Mouse (Mus musculus): ENCODE results near the gene Olfr1158. TPM values are rescaled to one million over a fixed set of nuclear protein-coding genes. Genes with fewer than 3 reads are reported as not detected.

Olfr1158 gene
- polyA plus RNA-seq, 1 experiment from 2014 or later = not detected

- Histone ChIP-seq H3K4me3 (ENCODE audit: control insufficient read depth in 1 of 2, insufficient read depth in 1 of 2, low read depth in 1 of 2, low read length in 2 of 2) (no peak within 1 kb of the TSS), H3K9me3 (ENCODE audit: control insufficient read depth, low read length) (no peaks in the 10 kb centered on the region), H3K4me2 (ENCODE audit: low read length) (no peak within 1 kb of the TSS), H3K9ac (ENCODE audit: low read length) (no peak within 1 kb of the TSS), H3K36me3 (ENCODE audit: control insufficient read depth, insufficient read depth, low read length) (no peaks in the 10 kb centered on the region), H3K27ac (replicated peaks in 1 of 2; ENCODE audit: control insufficient read depth in 1 of 2, insufficient read depth in 1 of 2, low read depth in 2 of 2, low read length in 2 of 2) (no peak within 1 kb of the TSS), H3K27me3 (ENCODE audit: control insufficient read depth, insufficient read depth, low read length) (no peaks in the 10 kb centered on the region), H3K4me1 (ENCODE audit: control insufficient read depth in 2 of 2, insufficient read depth in 2 of 2, low read length in 2 of 2) (no peaks in the 10 kb centered on the region)
- no peak for ATAC-seq (ENCODE audit: insufficient number of reproducible peaks, insufficient read depth, low FRiP score, low read depth)
Observed at GRCm38 (mm10) chr2:88037599-88037998, 47.7 kb downstream of the Olfr1158 start, which contains the start of gene Olfr73. TSS of gene Olfr73 (minus strand) at chr2:88037699.

Other genes with a start within 250 kb of the Olfr1158 start
- gene Olfr1140, start 246.4 kb upstream of the Olfr1158 start, polyA plus RNA-seq (2014; fragmentation: Nextera tagmentation; extraction: Ambion mirVana) = not detected in 2 replicates
- gene Olfr1141, start 236.1 kb upstream of the Olfr1158 start, polyA plus RNA-seq (2014; fragmentation: Nextera tagmentation; extraction: Ambion mirVana) = not detected in 2 replicates
- not detected in 2 replicates for gene Olfr152, start 210.6 kb upstream of the Olfr1158 start, polyA plus RNA-seq (2014; fragmentation: Nextera tagmentation; extraction: Ambion mirVana)
- not detected in 2 replicates for gene Olfr1143, start 189.5 kb upstream of the Olfr1158 start, polyA plus RNA-seq (2014; fragmentation: Nextera tagmentation; extraction: Ambion mirVana)
- not detected in 2 replicates for gene Olfr1145, start 180.3 kb upstream of the Olfr1158 start, polyA plus RNA-seq (2014; fragmentation: Nextera tagmentation; extraction: Ambion mirVana)
- gene Olfr1148, start 159.6 kb upstream of the Olfr1158 start, polyA plus RNA-seq (2014; fragmentation: Nextera tagmentation; extraction: Ambion mirVana) = not detected in 2 replicates
- not detected in 2 replicates for gene Olfr1150-ps1, start 146.1 kb upstream of the Olfr1158 start, polyA plus RNA-seq (2014; fragmentation: Nextera tagmentation; extraction: Ambion mirVana)
- gene Olfr1151, start 134.3 kb upstream of the Olfr1158 start, polyA plus RNA-seq (2014; fragmentation: Nextera tagmentation; extraction: Ambion mirVana) = not detected in 2 replicates
- not detected in 2 replicates for gene Olfr1152, start 123.6 kb upstream of the Olfr1158 start, polyA plus RNA-seq (2014; fragmentation: Nextera tagmentation; extraction: Ambion mirVana)
- not detected in 2 replicates for gene Olfr1153, start 95.2 kb upstream of the Olfr1158 start, polyA plus RNA-seq (2014; fragmentation: Nextera tagmentation; extraction: Ambion mirVana)
- gene Olfr1154, start 84.9 kb upstream of the Olfr1158 start, polyA plus RNA-seq (2014; fragmentation: Nextera tagmentation; extraction: Ambion mirVana) = not detected in 2 replicates
- not detected in 2 replicates for gene Olfr1155, start 45.0 kb upstream of the Olfr1158 start, polyA plus RNA-seq (2014; fragmentation: Nextera tagmentation; extraction: Ambion mirVana)
- not detected in 2 replicates for gene Olfr1156, start 37.0 kb upstream of the Olfr1158 start, polyA plus RNA-seq (2014; fragmentation: Nextera tagmentation; extraction: Ambion mirVana)
- gene Olfr1157, start 21.8 kb upstream of the Olfr1158 start, polyA plus RNA-seq (2014; fragmentation: Nextera tagmentation; extraction: Ambion mirVana) = not detected in 2 replicates
- not detected in 2 replicates for gene Olfr74, start 15.4 kb upstream of the Olfr1158 start, polyA plus RNA-seq (2014; fragmentation: Nextera tagmentation; extraction: Ambion mirVana)
- not detected in 2 replicates for gene Olfr1160, start 18.2 kb downstream of the Olfr1158 start, polyA plus RNA-seq (2014; fragmentation: Nextera tagmentation; extraction: Ambion mirVana)
- gene Olfr1161, start 32.7 kb downstream of the Olfr1158 start, polyA plus RNA-seq (2014; fragmentation: Nextera tagmentation; extraction: Ambion mirVana) = not detected in 2 replicates
- not detected in 2 replicates for gene Olfr73, start 47.6 kb downstream of the Olfr1158 start, polyA plus RNA-seq (2014; fragmentation: Nextera tagmentation; extraction: Ambion mirVana)
- gene Olfr1162, start 61.0 kb downstream of the Olfr1158 start, polyA plus RNA-seq (2014; fragmentation: Nextera tagmentation; extraction: Ambion mirVana) = not detected in 2 replicates
- gene Olfr1163, start 81.7 kb downstream of the Olfr1158 start, polyA plus RNA-seq (2014; fragmentation: Nextera tagmentation; extraction: Ambion mirVana) = not detected in 2 replicates
- not detected in 2 replicates for gene Olfr1164, start 103.9 kb downstream of the Olfr1158 start, polyA plus RNA-seq (2014; fragmentation: Nextera tagmentation; extraction: Ambion mirVana)
- gene Olfr1166, start 138.2 kb downstream of the Olfr1158 start, polyA plus RNA-seq (2014; fragmentation: Nextera tagmentation; extraction: Ambion mirVana) = not detected in 2 replicates
- not detected in 2 replicates for gene Olfr1167, start 165.1 kb downstream of the Olfr1158 start, polyA plus RNA-seq (2014; fragmentation: Nextera tagmentation; extraction: Ambion mirVana)
- not detected in 2 replicates for gene Olfr1168, start 191.8 kb downstream of the Olfr1158 start, polyA plus RNA-seq (2014; fragmentation: Nextera tagmentation; extraction: Ambion mirVana)
- gene Olfr1170, start 238.2 kb downstream of the Olfr1158 start, polyA plus RNA-seq (2014; fragmentation: Nextera tagmentation; extraction: Ambion mirVana) = not detected in 2 replicates

All from heart, embryonic 14.5 days (tissue).